Mouse (Mus musculus) limb, embryonic 11.5 days (tissue): ENCODE results near the gene Noxo1. TPM values are rescaled to one million over a fixed set of nuclear protein-coding genes. Genes with fewer than 3 reads are reported as not detected.
"Not testable (repeated sequence)": the region's sequence is repeated elsewhere in the genome, so short reads cannot be mapped to it uniquely, and the experiment has no call there.

Source experiments
- ATAC-seq: fragments of 200-750 bp; cut with Nextera tagmentation; 2 replicates; pipeline ENCODE4 v1.8.0; 2017; ENCODE audit warnings: low read depth; ENCODE audit not compliant: insufficient number of reproducible peaks, low FRiP score, low TSS enrichment
- DNase-seq: peaks from one replicate; pipeline ENCODE4 v3.0.0-alpha.2; 2015; ENCODE audit warnings: low spot score
- H3K27ac ChIP-seq: fragments of 300-500 bp; sonication (generic); replicated peaks from 2 replicates; pipeline ENCODE4 v1.5.1; 2014; ENCODE audit warnings: low read depth, mild to moderate bottlenecking, low read length
- H3K27me3 ChIP-seq: fragments of 300-500 bp; sonication (generic); 2 replicates; pipeline ENCODE4 v1.6.1; 2014; ENCODE audit warnings: mild to moderate bottlenecking, low read length, mixed read lengths; ENCODE audit not compliant: control insufficient read depth, insufficient read depth
- H3K36me3 ChIP-seq: fragments of 300-500 bp; sonication (generic); 2 replicates; pipeline ENCODE4 v1.6.1; 2014; ENCODE audit warnings: mild to moderate bottlenecking, low read length, moderate library complexity, mixed read lengths; ENCODE audit not compliant: control insufficient read depth, insufficient read depth
- H3K4me1 ChIP-seq: fragments of 300-500 bp; sonication (generic); 2 replicates; pipeline ENCODE4 v1.6.1; 2014; ENCODE audit warnings: low read length, mixed read lengths; ENCODE audit not compliant: control insufficient read depth, insufficient read depth
- H3K4me2 ChIP-seq: fragments of 300-500 bp; sonication (generic); 2 replicates; pipeline ENCODE4 v1.6.1; 2014; ENCODE audit warnings: low read depth, mild to moderate bottlenecking, moderate library complexity; ENCODE audit not compliant: severe bottlenecking
- H3K4me3 ChIP-seq: fragments of 300-500 bp; sonication (generic); 2 replicates; pipeline ENCODE4 v1.5.1; 2014; ENCODE audit warnings: low read depth, low read length
- H3K9ac ChIP-seq: fragments of 300-500 bp; sonication (generic); 2 replicates; pipeline ENCODE4 v1.6.1; 2014; ENCODE audit warnings: mild to moderate bottlenecking, low read length
- H3K9me3 ChIP-seq: fragments of 300-500 bp; sonication (generic); 2 replicates; pipeline ENCODE4 v1.6.1; 2016; ENCODE audit warnings: low read length; ENCODE audit not compliant: control insufficient read depth
- WGBS: fragments of 180-500 bp; shearing (Covaris S2); extraction: QIAGEN DNeasy Blood & Tissue Kit; methylation state at CpG from one replicate; pipeline ENCODE4 v1.1.7; 2014; 5-methylcytosine and 5-hydroxymethylcytosine counted together
- polyA plus RNA-seq: library from polyadenylated mRNA; unstranded; fragments of >200 nt; fragmentation: Nextera tagmentation; extraction: Ambion mirVana; gene quantifications from 2 replicates; pipeline ENCODE4 v1.2.1, GENCODE M21; 2014

Gene Noxo1
- polyA plus RNA-seq, 1 experiment from 2014 or later: 1.5 TPM

DNA sequence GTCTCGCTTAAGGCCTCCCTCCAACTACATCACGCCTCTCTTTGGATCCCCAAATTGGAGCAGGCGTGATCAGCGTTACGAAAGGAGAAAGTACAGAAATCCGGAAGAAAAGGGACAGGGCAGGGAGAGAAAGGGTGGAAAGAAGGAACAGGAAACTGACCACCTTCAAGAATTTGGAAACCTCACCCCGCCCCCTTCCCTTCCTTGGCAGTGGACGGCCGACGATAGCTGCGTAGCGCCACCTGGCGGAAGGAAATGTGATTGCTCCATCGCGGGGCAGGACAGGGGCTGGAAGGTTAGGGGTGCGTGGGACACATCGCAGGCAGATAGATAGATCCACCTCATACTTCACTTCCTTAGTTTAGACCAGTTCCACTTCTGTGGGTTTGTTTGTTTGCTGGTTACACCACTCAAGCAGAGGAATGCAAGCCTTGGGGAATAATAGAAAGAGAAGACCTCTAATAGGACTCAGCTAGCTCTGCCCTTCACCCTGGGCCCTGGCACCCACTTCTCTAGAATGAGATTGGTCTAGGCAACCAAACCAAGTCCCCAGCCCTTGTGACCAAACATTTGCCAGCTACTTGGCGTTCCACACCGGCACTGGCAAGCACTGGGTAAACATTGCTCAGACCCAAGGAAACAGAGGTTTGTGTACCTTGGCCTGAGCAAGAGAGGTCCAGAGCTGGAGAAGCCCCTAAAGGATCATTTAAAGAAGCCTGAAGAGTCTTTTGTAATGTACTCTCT, 41.9 kb upstream of the Noxo1 start:
- H3K27ac ChIP-seq: no peak overlapping the region
- ATAC-seq: peak; percentile 41; the same call in 1 of the 2 replicates

DNA sequence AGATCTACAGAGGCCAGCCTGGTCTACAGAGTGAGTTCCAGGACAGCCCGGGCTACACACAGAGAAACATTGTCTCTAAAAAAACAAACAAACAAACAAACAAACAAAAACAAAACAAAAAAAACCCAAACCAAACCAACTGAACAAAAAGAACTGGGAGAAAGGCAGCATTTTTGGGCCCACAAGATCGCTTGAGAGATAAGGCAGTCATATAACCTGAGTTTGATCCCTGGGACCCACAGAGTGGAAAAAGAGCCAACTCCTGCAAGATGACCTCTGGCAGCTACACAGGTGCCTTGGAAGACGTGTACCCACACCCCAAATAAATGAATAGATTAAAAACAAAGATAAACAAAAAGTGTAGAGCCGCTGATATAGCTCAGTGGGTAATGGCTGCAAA, 41.1 kb upstream of the Noxo1 start:
- no peak overlapping the region for H3K4me2 ChIP-seq
- no peak for ATAC-seq
- H3K27me3 ChIP-seq: peaks cover 30% of the 10 kb centered on the region
- H3K9ac ChIP-seq: no peak overlapping the region
- H3K27ac ChIP-seq: no peak overlapping the region
- H3K4me1 ChIP-seq: peaks cover 12% of the 10 kb centered on the region
- DNase-seq: no peak
- WGBS: 78% methylated on average over 4 of the region's 4 CpGs
- H3K4me3 ChIP-seq: no peak overlapping the region
- no peaks in the 10 kb centered on the region for H3K36me3 ChIP-seq
- H3K9me3 ChIP-seq: no peaks in the 10 kb centered on the region

More for the DNA sequence above, 41.9 kb upstream of the Noxo1 start:
- Histone ChIP-seq H3K9ac (peak overlapping the region; percentile 59), H3K9me3 (no peaks in the 10 kb centered on the region), H3K4me2 (peak overlapping the region; percentile 53), H3K4me3 (peak overlapping the region; percentile 20), H3K4me1 (peaks cover 18% of the 10 kb centered on the region), H3K27me3 (peaks cover 24% of the 10 kb centered on the region), H3K36me3 (no peaks in the 10 kb centered on the region)
- DNase-seq: peak; percentile 94
- 9% methylated on average over 19 of the region's 19 CpGs for WGBS

DNA sequence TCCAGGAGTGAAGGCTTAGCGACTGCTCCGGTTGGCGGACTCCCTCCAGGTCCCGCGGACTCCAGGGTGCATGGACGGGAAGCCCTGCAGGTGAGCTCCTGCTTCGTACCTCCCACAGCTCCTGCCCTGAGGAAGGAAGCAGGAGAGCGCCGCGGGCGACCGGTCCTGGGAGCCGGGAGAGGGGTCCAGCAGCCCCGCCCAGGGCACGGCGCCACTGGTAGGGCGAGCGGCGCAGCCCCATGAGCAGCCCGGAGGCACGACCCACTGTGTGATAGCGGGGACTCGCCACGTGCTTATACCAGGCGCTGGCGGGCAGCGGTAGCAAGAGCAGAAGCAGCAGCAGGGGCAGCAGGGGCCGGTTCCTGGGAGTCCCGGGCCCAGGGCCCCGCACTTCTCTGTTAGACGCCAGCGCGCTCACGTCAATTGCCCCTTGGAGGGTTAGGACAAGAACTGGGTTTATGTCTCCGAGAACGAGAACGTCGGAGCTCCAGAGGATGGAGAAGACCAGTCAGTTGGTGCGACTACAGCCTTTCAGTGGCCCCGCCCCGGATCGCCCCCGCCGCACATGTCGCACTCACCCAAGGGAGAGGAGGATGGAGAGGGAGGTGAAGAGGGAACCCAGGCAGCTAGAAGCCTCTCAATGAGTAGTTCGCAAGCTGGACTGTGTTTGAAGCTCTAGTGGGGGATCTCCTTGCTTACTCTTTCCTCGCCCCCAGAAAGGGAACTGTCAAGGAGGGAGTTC, 37.8 kb upstream of the Noxo1 start, which contains the start of gene Npw:
Gene Npw, minus strand, starts transcription at position 441 of the 742 bp plus-strand sequence.
- H3K9ac ChIP-seq: peak within 1 kb of the TSS; percentile 62
- peaks cover 8% of the 10 kb centered on the region for H3K4me1 ChIP-seq
- DNase-seq: peak; percentile 54
- WGBS: 1% methylated on average over 47 of the region's 47 CpGs
- H3K9me3 ChIP-seq: no peaks in the 10 kb centered on the region
- peak within 1 kb of the TSS; percentile 80 for H3K4me2 ChIP-seq
- H3K27me3 ChIP-seq: peaks cover 30% of the 10 kb centered on the region
- H3K4me3 ChIP-seq: peak within 1 kb of the TSS; percentile 44
- H3K36me3 ChIP-seq: no peaks in the 10 kb centered on the region
- H3K27ac ChIP-seq: no peak within 1 kb of the TSS
- ATAC-seq: 0 out of 2 replicates have a peak, but pooled peaks have one; percentile 32

DNA sequence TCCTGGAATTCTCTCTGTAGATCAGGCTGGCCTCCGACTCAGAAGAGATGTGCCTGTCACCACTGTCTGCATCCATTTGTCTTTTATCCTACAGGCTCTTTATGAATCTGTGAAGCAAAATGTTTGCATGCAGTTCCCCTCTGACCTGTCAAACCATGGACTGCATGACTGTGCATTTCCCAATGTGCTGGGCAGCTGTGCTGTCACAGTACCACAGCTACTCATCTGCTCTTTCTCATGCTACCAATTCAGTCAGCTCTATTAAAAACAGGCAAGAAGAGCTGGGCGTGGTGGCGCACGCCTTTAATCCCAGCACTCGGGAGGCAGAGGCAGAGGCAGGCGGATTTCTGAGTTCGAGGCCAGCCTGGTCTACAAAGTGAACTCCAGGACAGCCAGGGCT, 29.0 kb upstream of the Noxo1 start:
- not testable (repeated sequence) for H3K4me3 ChIP-seq, H3K4me2 ChIP-seq, H3K36me3 ChIP-seq, H3K27ac ChIP-seq, H3K27me3 ChIP-seq, ATAC-seq, H3K9ac ChIP-seq, H3K9me3 ChIP-seq, DNase-seq
- peaks cover 17% of the 10 kb centered on the region for H3K4me1 ChIP-seq
- WGBS: 63% methylated on average over 7 of the region's 7 CpGs

DNA sequence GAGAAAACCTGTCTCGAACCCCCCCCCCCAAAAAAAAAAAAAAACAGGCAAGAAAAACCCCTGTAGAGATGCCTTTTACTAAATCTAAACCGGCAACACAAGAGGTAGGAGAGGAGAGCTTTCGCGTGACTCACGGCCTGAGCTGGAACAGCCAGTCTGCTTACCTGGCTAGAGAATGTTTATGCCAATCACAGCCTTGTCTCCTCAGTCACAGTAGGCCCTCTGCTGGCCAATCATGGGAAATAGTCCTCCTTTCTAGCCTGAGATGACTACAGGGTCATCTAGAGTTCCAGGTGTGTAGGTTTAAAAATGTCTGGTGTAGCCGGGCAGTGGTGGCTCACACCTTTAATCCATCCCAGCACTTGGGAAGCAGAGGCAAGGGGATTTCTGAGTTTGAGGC, 28.6 kb upstream of the Noxo1 start:
- DNase-seq (peak; percentile 71), ATAC-seq (no peak)
- H3K36me3 ChIP-seq: no peaks in the 10 kb centered on the region
- H3K27me3 ChIP-seq: no peaks in the 10 kb centered on the region
- WGBS: 26% methylated on average over 6 of the region's 6 CpGs
- no peak overlapping the region for H3K4me3 ChIP-seq
- H3K4me1 ChIP-seq: peaks cover 21% of the 10 kb centered on the region
- no peaks in the 10 kb centered on the region for H3K9me3 ChIP-seq
- H3K27ac ChIP-seq: no peak overlapping the region
- H3K9ac ChIP-seq: no peak overlapping the region
- no peak overlapping the region for H3K4me2 ChIP-seq

DNA sequence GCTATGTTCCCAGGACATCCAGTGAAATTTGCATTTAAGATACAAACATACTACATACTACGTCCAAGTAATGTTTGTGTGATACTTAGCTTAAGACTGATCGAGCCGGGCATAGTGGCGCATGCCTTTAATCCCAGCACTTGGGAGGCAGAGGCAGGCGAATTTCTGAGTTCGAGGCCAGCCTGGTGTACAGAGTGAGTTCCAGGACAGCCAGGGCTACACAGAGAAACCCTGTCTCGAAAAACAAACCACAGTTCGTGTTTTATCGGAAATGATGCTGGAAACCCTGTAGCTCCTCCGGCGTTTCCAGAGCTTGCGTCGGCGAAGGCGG, 26.9 kb upstream of the Noxo1 start:
- H3K27ac ChIP-seq, DNase-seq, H3K27me3 ChIP-seq, H3K9me3 ChIP-seq, ATAC-seq, H3K36me3 ChIP-seq: not testable (repeated sequence)
- WGBS: 10% methylated on average over 15 of the region's 15 CpGs
- Histone ChIP-seq H3K4me2 (peak overlapping the region; percentile 56), H3K4me3 (peak overlapping the region; percentile 97), H3K4me1 (peaks cover 23% of the 10 kb centered on the region), H3K9ac (peak overlapping the region; percentile 96; the same call in 1 of the 2 replicates)

DNA sequence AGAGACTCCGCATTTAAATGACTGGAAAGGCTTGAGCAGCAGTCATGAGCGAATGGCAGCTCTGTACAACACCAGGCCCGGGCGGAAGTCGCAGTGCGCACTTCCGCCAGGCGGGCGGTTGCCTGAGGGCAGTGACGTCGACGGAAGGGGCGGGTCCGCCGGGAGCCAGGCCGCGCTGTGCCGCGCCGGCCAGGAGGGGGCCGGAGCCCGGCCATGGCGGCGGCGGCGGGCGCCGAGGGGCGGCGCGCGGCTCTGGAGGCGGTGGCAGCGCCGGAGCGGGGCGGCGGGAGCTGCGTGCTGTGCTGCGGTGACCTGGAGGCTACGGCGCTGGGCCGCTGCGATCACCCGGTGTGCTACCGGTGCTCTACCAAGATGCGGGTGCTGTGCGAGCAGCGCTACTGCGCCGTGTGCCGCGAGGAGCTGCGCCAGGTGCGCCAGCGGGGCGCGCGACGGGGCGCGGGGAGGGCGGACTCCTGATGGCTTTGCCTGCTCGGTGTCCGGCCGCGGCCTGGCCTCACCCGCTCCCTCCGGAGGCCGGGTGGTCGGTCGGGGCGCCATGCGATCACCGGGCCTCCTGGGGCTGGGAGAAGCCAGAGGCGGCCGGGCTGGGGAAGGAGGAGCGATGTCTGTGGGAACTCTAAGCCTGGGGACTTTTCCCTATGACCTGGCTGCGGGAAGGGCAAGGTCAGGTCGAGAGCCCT, 26.3 kb upstream of the Noxo1 start, which contains the start of gene Zfp598:
Gene Zfp598, plus strand, starts transcription at position 143 of the 701 bp plus-strand sequence.
- WGBS: under 1% methylated on average over 67 of the region's 80 CpGs
- ATAC-seq: peak; percentile 96
- H3K9me3 ChIP-seq: no peaks in the 10 kb centered on the region
- peak within 1 kb of the TSS; percentile 96 for H3K9ac ChIP-seq
- no peaks in the 10 kb centered on the region for H3K36me3 ChIP-seq
- peak within 1 kb of the TSS; percentile 56 for H3K4me2 ChIP-seq
- H3K4me3 ChIP-seq: peak within 1 kb of the TSS; percentile 97
- DNase-seq: peak; percentile 94
- H3K4me1 ChIP-seq: peaks cover 23% of the 10 kb centered on the region
- no peaks in the 10 kb centered on the region for H3K27me3 ChIP-seq
- peak within 1 kb of the TSS; percentile 72 for H3K27ac ChIP-seq

DNA sequence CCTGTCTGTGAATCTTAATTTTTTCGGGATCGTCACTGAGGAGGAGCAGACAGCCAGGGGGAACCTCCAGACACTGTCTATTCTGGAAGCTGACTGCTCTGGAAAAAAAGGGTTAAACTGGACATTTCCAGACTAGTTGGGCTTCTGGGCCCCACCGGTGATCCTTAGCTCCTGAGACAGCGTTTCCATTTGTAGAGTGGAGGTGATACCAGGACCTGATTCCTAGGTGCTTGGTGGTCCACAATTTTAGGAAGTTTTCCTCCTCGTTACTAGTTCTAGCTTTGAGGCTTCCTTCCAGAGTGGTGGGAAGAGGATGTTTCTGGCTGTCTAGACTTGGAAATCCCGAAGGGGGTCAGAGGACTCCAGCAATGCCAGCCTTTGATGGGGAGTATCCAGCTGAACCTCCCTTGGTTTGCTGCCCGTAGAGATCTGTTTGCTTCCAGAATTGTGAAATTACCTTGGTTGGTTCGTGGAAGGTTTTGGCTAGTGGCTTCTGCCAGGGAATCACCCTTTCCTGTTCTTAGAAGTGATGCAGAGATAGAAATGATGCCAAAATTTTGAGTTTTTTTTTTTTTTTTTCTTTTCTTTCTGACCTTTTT, 25.7 kb upstream of the Noxo1 start:
- H3K4me2 ChIP-seq: peak overlapping the region; percentile 56
- H3K36me3 ChIP-seq: no peaks in the 10 kb centered on the region
- ATAC-seq (no peak), DNase-seq (no peak)
- H3K4me3 ChIP-seq: peak overlapping the region; percentile 97
- H3K27me3 ChIP-seq: no peaks in the 10 kb centered on the region
- peak overlapping the region; percentile 72; the same call in 1 of the 2 replicates for H3K27ac ChIP-seq
- peak overlapping the region; percentile 96 for H3K9ac ChIP-seq
- peaks cover 23% of the 10 kb centered on the region for H3K4me1 ChIP-seq
- 11% methylated on average over 8 of the region's 8 CpGs for WGBS
- no peaks in the 10 kb centered on the region for H3K9me3 ChIP-seq
